Mouse (Mus musculus) liver (tissue): ENCODE measurements at regions not wholly inside any gene's neighbourhood (a gene's known extent, or its start where the extent isn't known, plus 50 kb on each side); places are given as distances from the start of the nearest gene placed in this dataset.
A peak's percentile ranks its signal among the peaks of the same experiment; 100 is the strongest.

Experiments
- DNase-seq: peaks from one replicate; pipeline ENCODE4 v3.0.0-alpha.2; 2020; ENCODE audit warnings: mixed read lengths

DNA sequence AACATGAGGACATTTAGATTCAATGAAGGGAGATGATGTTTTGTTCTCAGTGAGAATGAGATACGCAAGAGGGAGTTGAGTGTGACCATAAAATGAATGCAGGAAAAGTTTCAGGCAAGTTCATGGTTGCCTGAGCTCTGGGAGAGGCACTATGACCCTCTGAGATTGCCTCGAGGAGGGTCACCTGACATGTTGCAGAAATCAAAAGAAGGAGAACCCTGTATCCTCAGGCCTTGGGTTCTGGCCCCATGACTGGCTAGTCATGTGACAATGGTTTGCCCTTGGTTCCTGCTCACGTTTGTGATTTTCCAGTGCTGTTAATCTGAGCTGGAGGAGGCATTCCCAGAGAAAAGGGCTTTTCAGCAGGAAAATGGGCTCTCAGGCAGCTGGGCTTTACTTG lies 98.9 kb downstream of the Mab21l3 start:
- no peak for DNase-seq

DNA sequence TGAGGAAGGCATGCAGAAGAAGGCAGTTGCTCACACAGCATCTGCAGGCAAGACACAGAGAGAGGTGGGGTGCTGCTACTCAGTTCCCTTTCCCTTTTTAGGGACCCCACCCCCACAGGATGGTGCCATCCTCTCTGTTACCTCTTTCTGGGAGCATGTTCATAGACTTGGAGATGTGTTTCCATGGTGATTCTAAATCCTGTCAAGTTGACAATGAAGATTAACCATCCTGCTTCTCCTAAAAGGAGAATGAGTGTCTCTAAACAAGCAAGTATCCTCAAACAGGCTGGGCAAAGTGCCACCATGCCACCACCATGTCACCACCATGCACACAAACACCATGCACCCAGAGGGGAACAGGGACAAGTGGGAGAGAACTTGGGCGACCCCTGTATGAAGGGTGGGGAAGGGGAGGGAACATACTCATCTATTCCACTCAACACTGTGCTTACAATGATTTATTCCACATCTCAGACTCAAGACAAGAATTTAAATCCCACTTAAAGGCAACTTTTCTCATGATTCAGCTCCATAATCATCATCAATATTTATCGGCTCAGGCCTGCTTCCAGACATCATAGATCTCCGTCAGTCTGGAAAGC lies 99.6 kb downstream of the Mab21l3 start:
- DNase-seq = no peak

DNA sequence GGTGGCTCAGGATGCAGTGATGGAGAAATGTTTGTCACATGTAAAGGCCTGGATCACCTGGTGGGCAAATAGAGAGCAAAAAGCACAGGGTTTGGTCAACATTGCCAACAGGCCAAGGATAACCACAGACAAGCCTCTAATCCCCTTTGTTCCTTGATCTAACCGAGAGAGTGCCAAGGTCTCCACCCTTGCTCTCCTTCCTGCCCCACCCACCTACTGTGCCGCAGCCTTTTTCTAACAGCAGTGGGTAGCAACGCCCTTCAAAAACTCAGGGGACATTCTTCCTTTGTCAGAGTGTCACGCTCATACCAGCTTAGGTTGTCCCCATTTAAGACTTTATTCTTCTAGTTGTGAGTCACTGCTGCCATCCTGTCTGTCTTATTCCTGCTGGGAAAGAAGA lies 100.6 kb downstream of the Mab21l3 start:
- no peak for DNase-seq

DNA sequence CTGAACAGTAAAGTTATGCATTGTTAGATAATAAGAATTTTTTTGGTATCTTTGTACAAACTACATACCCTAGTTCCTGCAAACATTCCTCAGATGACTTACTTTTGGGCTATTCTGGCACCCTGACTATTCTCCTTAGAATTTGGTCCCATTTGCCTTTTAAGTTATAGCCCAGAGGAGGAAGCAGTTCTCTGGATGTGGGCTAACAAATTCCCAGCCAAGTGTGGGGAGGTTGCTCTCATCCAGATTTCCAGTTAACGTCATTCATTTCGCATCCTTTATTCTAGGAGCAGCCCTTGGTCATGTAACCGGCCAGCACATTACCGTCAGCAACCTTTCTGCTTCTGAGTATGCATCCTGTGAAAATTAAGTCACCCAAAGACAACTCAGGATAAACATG lies 107.9 kb downstream of the Mab21l3 start:
- DNase-seq = no peak

DNA sequence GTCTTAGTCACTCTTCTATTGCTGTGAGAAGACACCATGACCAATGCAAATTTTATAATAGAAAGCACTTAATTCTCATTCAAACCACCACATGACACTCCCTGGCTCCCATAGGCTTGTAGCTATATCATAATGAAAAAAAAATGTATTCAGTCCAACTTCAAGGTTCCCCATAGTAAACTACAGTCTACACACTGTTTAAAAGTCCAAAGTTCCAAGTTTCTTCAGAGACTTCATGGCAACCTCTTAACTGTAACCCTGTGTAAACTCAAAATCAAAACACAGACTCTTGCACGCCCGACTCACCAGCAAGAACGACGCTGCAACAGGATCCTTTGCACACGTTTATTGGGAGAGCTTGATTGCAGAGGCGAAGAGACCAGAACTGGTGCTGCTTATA lies 111.6 kb downstream of the Mab21l3 start:
- no peak for DNase-seq

DNA sequence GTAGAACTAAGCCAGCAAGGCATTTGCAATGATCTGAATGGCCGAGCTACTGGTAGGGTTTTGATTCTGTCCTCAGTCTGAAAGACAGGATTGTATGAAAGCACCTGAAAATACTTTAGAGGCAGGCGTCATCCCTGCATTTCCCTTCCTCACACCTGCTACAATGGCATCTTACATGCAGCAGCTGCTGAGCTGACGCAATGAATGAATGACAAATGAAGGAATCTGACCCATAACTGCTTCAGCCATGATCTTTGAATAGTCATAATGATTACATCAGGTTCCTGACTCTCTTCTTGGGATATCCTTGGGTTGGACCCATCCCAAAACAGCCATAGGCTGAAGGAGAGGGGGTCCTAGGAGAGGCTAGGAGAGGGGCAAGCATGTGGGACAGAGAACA lies 119.7 kb downstream of the Mab21l3 start:
- DNase-seq = no peak

DNA sequence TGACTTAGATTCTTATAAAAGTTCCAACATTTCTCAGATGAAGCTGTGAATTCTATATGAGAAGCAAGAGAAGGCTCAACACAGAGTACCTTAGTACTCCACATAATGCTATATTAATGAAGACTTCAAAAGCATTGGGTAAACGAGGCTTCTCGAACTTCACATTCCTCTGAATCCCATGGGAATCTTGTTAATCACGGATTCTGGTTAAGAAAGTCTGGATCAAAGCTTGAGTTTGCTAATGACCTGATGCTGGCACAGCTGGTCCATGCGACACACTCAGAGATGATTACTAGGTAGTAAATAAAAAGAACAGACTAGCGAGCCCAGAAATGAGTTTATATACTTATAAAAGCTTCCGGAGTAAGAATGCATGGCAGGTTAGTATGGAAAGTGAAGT lies 118.4 kb upstream of the Atp1a1 start:
- no peak for DNase-seq

DNA sequence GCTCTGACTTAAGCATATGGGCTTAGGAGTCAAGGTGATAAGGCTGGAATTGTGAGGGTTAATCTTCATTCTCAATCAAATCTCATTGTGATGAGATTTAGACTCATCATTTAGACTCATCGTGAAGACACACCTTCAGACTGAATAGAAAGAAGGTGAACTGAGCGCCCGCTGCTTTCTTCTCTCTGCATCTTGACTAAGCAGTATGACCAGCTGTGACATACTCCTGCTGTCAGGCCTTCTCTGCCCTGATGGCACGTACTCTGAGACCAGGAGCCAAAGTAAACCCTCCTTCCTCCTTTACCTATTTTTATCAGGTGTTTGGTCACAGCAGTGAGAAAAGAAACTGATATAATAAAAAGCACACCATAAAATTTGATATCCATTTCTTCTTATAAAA lies 117.5 kb upstream of the Atp1a1 start:
- DNase-seq = no peak

DNA sequence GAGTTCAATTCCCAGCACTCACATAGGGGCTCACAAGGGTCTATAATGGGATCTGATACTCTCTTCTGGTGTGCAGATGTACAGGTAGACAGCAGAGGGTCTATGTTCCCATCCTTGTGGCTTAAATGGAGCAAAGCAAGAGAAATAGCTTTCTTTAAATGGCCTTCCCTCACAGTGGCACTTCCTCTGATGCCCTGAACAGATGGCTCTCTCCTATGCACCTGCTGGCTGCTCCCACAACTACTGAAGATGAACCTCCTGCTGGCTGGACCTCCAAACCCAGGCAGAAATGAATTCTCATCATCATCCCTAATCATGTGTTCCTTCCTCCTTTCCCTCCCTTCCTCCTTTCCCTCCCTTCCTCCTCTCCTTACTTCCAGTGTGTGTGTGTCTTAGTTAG lies 110.9 kb upstream of the Atp1a1 start:
- no peak for DNase-seq

DNA sequence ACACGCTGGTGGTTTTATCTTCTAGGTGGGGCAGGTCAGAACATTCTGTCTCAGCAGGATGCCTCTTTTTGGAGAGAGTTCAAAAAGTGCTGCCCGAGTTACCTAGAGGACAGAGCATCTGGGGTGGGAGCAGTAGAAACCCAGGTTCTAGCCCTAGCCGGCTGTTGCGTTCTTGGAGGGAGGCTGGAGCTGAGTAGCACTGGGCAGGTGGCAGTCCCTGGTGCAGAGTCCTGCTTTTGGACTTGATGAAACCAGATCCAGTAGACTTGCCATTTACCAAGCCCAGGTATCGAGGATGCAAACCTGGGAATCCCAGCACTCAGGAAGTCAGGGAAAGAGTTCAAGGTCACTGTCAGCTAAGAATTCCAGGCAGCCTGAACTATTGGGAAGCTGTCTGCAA lies 110.3 kb upstream of the Atp1a1 start:
- no peak for DNase-seq

DNA sequence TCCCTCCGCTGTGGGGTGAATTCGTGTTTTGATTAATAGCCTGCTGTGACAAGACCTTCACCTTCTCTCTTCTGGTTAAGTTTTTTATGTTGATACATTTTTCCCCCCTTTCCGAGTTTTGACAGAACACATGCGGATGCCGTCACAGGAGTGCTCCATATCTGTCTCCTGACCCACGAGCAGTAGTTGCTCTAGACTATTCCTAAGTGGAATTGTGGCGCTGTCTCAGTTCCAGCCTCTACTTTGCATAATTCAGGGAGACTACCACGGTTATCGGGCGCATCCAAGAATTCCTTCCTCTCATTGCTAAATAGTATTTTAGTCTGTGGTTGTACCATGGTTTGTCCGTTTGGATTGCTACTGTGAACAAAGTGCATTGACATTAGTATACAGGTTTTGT lies 109.2 kb upstream of the Atp1a1 start:
- DNase-seq = no peak

DNA sequence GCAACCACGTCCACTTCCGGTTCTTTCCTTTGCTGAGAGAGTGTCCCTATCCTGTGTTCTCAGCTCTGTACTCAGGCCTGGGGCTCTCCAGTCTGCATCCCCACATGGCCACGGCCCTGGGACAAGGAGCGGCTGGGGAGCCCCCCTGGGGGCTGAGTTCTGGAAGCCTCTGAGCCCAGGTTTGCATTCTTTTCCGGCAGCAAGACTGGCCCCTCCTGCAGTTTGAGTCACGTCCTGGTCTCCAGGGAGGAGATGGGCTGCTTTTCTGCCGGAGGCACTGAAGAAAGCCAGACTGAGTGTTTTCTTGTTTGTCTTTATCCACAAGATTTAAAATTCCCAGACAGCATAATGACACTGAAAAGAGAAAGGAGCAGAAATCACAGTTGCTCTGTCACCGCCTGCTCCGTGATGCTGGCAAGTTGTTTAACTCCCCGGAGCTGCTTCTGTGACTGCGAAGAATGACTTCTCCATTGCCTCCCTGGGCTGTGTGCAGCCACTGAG lies 108.7 kb upstream of the Atp1a1 start:
- no peak for DNase-seq

DNA sequence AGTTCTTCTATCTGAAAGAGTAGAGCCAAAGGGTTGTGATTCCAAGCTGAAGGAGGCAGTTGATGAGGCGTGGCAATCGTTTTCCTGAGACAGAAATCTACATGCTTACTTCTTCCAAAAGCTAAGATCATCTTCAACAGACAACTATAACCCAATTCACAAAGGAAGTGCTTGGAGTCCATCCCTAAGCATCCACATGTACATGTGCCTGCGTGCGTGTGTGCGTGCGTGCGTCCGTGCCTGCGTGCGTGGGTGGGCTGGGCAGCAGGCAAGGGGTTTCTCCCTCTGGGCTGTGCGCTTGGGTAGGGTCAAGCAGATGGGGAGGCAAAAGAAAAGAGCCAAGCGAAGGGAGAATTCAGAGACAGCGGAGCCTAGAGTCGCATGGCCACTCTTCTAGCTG lies 108.2 kb upstream of the Atp1a1 start:
- DNase-seq = no peak

DNA sequence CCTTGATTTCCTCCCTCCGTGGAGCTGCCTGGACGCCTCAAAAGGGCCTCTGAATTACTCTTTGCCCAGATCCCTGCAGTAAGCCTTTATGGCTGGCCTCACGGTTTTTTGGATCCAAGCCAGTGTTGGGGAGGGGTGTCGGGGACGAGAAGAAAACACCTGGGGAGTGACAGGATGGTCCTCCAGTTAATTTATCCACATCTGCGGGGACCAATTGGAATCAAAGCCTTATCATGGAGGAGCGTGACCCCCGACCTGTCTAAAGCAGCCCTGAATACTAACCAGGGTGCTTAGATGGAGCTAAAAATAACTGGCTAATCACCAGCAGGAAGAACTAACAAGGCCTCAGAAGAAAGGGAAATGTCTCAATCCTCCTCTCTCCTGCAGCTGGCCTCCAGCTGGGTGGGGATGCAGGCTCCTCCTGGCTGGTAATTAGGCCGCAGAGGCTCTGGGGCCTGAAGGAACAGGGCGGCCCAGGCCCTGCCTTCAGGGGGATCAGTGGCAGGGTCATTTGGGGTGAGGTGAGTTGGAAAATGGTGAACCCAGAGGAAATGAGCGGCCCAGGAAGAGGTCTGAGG lies 107.2 kb upstream of the Atp1a1 start:
- DNase-seq = peak; percentile 30

DNA sequence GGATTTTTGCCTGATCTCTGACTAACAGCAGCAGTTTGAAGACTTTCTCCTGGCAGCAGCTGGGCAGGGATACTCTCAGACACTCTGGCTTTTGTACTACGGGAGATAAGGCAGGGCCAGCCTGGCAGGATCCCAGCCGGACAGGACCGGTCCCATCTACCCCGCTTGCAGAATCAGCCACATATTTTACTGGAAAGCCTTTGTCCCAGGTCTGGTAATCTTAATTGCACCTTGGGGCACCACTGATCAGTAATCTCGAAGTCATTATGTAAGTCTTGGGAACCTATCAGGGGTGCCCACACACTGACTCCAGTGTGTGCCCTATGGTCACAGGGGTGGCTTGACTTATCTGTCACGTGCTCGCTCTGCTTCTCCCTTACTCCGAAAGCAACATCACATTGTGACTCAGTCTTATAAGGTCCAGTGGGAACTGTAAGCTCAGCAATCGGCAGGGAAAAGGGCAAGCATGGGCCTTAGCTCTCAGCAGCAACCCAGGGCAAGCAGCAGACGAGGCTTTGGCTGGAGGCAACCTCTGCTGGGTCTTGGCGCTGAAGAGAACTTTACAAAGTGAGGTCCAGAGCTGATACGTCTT lies 105.0 kb upstream of the Atp1a1 start:
- DNase-seq = no peak

DNA sequence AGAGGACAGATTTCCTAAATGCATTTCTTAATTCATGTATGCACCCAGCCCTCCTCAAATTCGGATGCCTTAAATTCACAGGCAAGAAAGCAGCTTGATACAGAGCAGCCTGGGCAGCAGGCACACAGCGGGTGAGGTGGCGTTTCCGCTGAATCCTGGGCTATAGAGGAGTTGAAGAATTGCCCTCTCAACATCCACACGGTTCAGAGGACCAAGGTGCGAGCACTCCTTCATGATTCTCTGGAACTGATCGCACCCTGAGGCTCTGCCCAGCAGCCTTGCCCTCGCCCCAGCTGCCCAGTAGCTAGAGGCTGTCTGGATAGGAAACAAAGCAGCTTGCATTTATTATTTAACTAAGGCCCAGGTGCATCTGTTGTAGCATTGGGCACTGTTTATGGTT lies 104.3 kb upstream of the Atp1a1 start:
- no peak for DNase-seq

DNA sequence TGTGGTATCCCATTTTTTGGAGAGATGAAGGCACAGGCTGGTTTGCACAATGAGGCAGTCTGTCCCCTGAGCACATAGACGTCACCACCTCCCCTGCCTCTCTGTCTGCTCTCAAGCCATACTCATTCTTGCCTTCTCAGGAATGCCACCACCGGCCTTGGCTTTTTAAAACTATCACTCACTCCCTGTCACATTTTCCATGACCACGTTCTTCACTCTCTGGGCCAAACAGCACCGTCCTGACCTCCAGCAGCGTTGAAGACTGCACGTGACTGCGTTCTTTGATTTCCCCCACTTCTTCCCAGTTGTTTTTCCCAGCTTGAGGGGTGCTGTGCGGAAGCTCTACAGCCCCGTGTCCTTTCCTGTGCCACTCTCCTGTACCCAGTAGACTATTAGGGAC lies 100.4 kb upstream of the Atp1a1 start:
- DNase-seq = no peak

DNA sequence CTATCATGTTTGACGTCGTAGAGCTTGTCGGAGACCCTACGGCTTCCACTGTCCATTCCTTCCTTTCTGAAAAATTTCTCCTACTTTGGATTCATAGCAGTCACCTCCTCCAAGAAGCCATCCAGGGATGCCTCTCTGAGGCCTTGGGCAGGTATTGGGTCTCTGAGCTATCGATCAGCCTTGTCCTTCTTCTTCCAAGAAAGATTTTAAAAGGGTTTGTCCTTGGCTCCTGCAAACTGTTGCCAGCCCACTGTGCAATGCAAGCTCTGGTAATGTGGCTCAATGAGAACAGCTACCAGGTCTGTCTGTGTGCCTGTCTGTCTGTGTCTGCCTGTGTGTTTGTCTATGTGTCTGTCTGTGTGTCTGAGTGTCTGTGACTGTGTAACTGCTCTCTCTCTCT lies 99.8 kb upstream of the Atp1a1 start:
- no peak for DNase-seq

DNA sequence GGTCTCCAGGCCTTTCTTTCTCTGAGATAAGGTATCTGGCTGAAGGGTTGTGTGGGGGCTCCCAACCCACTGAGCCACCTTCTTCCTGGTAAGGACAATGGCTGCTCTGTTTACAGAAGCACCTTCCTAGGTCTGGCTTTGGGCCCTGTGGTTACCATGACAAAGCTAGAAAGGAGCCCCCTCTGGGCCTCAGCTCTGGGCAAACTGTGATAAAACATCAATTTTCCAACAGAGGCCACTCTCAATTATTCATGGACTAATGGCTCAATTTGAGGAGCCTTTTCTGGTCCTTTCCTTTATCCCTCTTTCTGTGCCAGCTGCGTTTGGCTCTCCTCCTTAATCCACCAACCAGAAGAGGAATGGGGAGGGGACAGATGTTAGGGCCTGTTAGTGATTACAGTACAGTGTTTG lies 97.3 kb upstream of the Atp1a1 start:
- no peak for DNase-seq

DNA sequence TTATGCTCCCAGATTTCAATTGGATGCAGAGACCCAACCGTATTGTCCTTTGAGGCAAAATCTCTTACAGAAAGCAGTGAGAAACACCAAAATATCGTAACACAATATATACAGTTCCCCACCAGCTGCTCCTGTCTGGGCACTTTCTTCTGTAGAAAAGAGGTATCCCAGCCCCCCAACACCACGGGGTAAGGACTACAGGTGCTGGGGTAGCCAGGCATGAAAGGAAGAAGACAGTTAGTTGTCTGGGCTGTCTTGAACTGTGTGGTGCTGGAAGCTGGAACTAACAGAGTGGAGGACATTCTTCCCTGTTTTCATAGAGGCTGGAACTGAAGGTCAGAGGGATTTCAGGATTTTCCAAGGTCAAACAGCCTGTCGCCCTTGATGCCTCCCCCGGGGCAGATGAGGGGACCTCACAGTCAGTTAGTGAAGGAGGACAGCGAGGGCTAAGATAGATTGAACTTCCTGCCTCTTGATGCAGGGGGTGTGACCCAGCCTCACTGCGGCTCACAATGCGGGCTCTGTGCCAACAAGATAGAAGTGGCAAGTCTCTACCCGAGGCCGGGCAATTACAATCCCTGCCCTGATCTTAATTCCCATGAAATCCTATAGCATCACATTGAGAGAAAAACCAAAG lies 96.6 kb upstream of the Atp1a1 start:
- DNase-seq = peak; percentile 22

DNA sequence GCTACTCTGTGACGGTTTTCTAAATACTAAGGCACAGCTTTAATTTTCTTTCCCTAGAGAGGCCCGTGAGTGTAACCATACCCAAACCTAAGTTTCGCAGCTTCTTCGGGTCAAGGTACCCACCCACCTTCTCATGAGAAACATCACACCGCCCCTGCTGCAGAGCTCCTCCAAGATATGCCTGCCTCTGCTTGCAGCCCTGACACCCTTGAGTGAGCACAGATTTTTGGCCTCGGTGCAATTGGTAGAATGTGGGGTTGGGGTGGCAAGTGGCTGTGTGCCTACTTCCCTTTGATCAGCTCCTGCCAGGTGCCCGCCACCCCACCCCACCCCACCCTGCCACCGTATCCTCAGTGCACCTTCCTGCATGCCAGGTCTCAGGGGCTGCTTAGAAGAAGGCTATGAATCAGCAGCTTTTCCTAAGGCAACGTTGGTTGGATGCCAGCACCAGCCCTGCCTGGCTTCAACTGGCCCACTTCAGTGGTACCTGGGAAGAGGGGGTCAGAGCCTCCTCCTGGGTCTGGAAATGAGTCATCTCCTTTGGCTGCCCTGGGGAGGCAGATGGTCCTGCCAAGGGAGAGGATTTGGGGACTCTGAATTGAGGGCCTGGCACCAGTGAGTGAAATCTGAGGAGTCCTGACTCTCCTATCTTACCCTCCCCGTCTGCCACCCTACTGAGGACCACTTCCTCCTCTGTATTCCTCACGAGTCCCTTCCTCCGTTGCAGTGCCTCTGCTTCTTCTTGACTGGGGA lies 95.6 kb upstream of the Atp1a1 start:
- DNase-seq = no peak

DNA sequence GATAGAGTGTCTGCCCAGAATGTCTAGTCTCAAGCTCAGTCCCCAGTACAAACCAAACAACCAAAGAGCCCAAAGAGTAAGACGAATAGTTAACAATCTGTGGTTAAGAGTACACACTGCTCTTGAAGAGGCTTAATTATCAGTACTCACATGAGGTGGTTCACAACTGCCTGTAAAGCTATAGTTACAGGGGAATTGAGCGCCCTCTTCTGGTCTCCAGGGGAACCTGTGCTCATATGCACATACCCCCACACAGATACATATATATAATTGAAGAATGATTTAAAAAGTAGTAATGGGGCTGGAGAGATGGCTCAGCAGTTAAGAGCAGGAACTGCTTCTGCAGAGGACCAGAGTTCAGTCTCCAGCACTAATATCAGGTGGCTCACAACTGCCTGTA lies 92.3 kb upstream of the Atp1a1 start:
- no peak for DNase-seq

DNA sequence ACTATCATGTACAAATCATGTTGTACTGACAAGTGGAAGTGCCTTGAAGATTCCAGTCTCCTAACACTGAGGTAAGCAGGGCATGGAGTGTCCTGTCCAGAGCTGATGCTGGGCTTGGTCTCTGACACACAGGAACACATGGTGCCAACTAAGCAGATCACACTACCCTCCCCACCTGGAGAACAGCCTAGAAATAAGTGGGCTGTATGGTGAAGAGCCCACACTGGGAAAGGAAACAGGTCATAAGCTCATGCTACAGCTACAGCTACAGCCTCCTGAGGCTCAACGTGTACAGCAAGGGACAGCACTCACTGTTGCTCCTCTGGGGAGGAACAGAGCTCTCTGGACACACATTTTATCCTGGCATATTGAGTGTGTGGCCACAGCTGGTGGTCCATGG lies 89.8 kb upstream of the Atp1a1 start:
- DNase-seq = no peak
